In genomic region chr19:34547976-34548375, GRCm38 (mm10) we compare ENCODE assay signal across 9 mouse cellular contexts. TPM values are rescaled to one million over a fixed set of nuclear protein-coding genes. Genes with fewer than 3 reads are reported as not detected.
DNase-seq lines count a peak whose midpoint lies in the region; ATAC-seq and TF ChIP-seq lines count a peak whose summit lies in the region.
"Had no signal": no experiment of that assay in that cellular context is flagged by ENCODE, and none has a peak within 500 bp of the region (broad histone marks: within the 10 kb centered on the region; RNA-seq: fewer than 3 reads in every experiment).

No protein-coding gene starts in this region.

- no peak overlapping the region for H3K4me2 ChIP-seq in midbrain, embryonic 14.5 days (ENCODE audit: low read length)
- H3K4me2 ChIP-seq in midbrain, embryonic 16.5 days (ENCODE audit: low read length): no peak overlapping the region
- no peak overlapping the region for H3K4me2 ChIP-seq in liver, embryonic 13.5 days
- H3K4me2 ChIP-seq: hindbrain, embryonic 15.5 days had no signal

- ATAC-seq in midbrain, embryonic 14.5 days (ENCODE audit: low FRiP score, low TSS enrichment): no peak
- no peak for ATAC-seq in midbrain, embryonic 16.5 days
- ATAC-seq in liver, embryonic 13.5 days (ENCODE audit: low read depth): no peak

- peak; percentile 81 for DNase-seq in midbrain, embryonic 14.5 days
- peak; percentile 67 for DNase-seq in forelimb bud, embryonic 11.5 days (ENCODE audit: low read depth, low spot score)
- DNase-seq in kidney, adult 9 months: peak; percentile 91
- DNase-seq in liver, embryonic 13.5 days: peak; percentile 62
- peak; percentile 80 to 84 for DNase-seq in right cerebral cortex, adult 2 months (ENCODE audit: low spot score in 2 of 2)
- DNase-seq in urinary bladder, postnatal 14 days (ENCODE audit: low spot score): peak; percentile 77

- H3K36me3 ChIP-seq in midbrain, embryonic 14.5 days (ENCODE audit: control insufficient read depth, insufficient read depth, low read length): no peaks in the 10 kb centered on the region
- no peaks in the 10 kb centered on the region for H3K36me3 ChIP-seq in midbrain, embryonic 16.5 days (ENCODE audit: control insufficient read depth, insufficient read depth, low read length)
- H3K36me3 ChIP-seq in liver, embryonic 13.5 days: no peaks in the 10 kb centered on the region
- H3K36me3 ChIP-seq: hindbrain, embryonic 15.5 days had no signal

- 0 out of 2 replicates have a peak, but pooled peaks cover 3% of the 10 kb centered on the region for H3K4me1 ChIP-seq in midbrain, embryonic 14.5 days (ENCODE audit: control insufficient read depth, insufficient read depth, low read length)
- peaks cover 11% of the 10 kb centered on the region for H3K4me1 ChIP-seq in midbrain, embryonic 16.5 days (ENCODE audit: control insufficient read depth, insufficient read depth, low read length)
- H3K4me1 ChIP-seq in bone marrow macrophage, adult 2 months (ENCODE audit: control insufficient read depth, insufficient read depth, low read length): peaks cover 16% of the 10 kb centered on the region
- H3K4me1 ChIP-seq in liver, embryonic 13.5 days (replicated peaks): peaks cover 17% of the 10 kb centered on the region

- no peak overlapping the region for H3K4me3 ChIP-seq in midbrain, embryonic 14.5 days (replicated peaks; ENCODE audit: low read depth, low read length)
- H3K4me3 ChIP-seq in midbrain, embryonic 16.5 days (ENCODE audit: low read depth, low read length): no peak overlapping the region
- H3K4me3 ChIP-seq in bone marrow macrophage, adult 2 months (ENCODE audit: insufficient read depth, low read length): no peak overlapping the region
- no peak overlapping the region for H3K4me3 ChIP-seq in liver, embryonic 13.5 days (replicated peaks)
- H3K4me3 ChIP-seq: hindbrain, embryonic 15.5 days had no signal

- H3K9me3 ChIP-seq in midbrain, embryonic 14.5 days (ENCODE audit: control insufficient read depth, low read length): no peaks in the 10 kb centered on the region
- H3K9me3 ChIP-seq in midbrain, embryonic 16.5 days (replicated peaks; ENCODE audit: control insufficient read depth, low read length, poor library complexity, severe bottlenecking): no peaks in the 10 kb centered on the region
- no peaks in the 10 kb centered on the region for H3K9me3 ChIP-seq in liver, embryonic 13.5 days (replicated peaks)
- H3K9me3 ChIP-seq: hindbrain, embryonic 15.5 days had no signal

- no peak for TF ChIP-seq POLR2A in bone marrow macrophage, adult 2 months (IDR thresholded peaks at IDR 0.05; ENCODE audit: borderline replicate concordance, low read depth, low read length)

- no peak overlapping the region for H3K27ac ChIP-seq in midbrain, embryonic 14.5 days (replicated peaks; ENCODE audit: low read depth, low read length)
- H3K27ac ChIP-seq in midbrain, embryonic 16.5 days (ENCODE audit: low read length): no peak overlapping the region
- H3K27ac ChIP-seq in bone marrow macrophage, adult 2 months (ENCODE audit: insufficient read depth, low read depth, low read length): no peak overlapping the region
- no peak overlapping the region for H3K27ac ChIP-seq in liver, embryonic 13.5 days
- H3K27ac ChIP-seq: hindbrain, embryonic 15.5 days had no signal

- H3K27me3 ChIP-seq in midbrain, embryonic 14.5 days (ENCODE audit: control insufficient read depth, insufficient read depth, low read length): no peaks in the 10 kb centered on the region
- H3K27me3 ChIP-seq in midbrain, embryonic 16.5 days (ENCODE audit: control insufficient read depth, insufficient read depth, low read depth, low read length): no peaks in the 10 kb centered on the region
- 0 out of 2 replicates have a peak, but pooled peaks cover 5% of the 10 kb centered on the region for H3K27me3 ChIP-seq in liver, embryonic 13.5 days
- H3K27me3 ChIP-seq: hindbrain, embryonic 15.5 days had no signal

- H3K9ac ChIP-seq in midbrain, embryonic 14.5 days (replicated peaks; ENCODE audit: low read length): no peak overlapping the region
- no peak overlapping the region for H3K9ac ChIP-seq in midbrain, embryonic 16.5 days (ENCODE audit: low read depth, low read length)
- H3K9ac ChIP-seq in liver, embryonic 13.5 days: no peak overlapping the region
- H3K9ac ChIP-seq: hindbrain, embryonic 15.5 days had no signal

- peak; percentile 83 for TF ChIP-seq CTCF in bone marrow macrophage, adult 2 months (IDR thresholded peaks at IDR 0.05; ENCODE audit: low read depth, low read length)

- 32% methylated on average over 7 of the region's 7 CpGs for WGBS in midbrain, embryonic 14.5 days
- WGBS in midbrain, embryonic 16.5 days: 29% methylated on average over 7 of the region's 7 CpGs
- 16% methylated on average over 7 of the region's 7 CpGs for WGBS in liver, embryonic 13.5 days (ENCODE audit: insufficient replicate concordance)

RNA-seq across cellular contexts. Expression of gene Ifit2, which starts 2.5 kb away (rescaled TPM):
- polyA plus RNA-seq in midbrain, embryonic 14.5 days (2014; fragmentation: Nextera tagmentation; extraction: Ambion mirVana): 3.1 and 7.9 TPM in 2 replicates
- 8.3 and 9.9 TPM in 2 replicates for polyA plus RNA-seq in midbrain, embryonic 16.5 days (2015; fragmentation: Nextera tagmentation; extraction: Ambion mirVana)
- polyA plus RNA-seq in bone marrow macrophage, adult 2 months (2012; ENCODE audit: insufficient read depth, insufficient read length, missing spikeins): 42.7 and 46.3 TPM in 2 replicates
- polyA plus RNA-seq in liver, embryonic 13.5 days (2015; fragmentation: Nextera tagmentation; extraction: Ambion mirVana): 3.0 and 3.8 TPM in 2 replicates

RNA-seq across cellular contexts. Expression of gene Lipa, which starts 20.7 kb away (rescaled TPM):
- 15.2 and 24.8 TPM in 2 replicates for polyA plus RNA-seq in midbrain, embryonic 14.5 days (2014; fragmentation: Nextera tagmentation; extraction: Ambion mirVana)
- 24.9 and 27.2 TPM in 2 replicates for polyA plus RNA-seq in midbrain, embryonic 16.5 days (2015; fragmentation: Nextera tagmentation; extraction: Ambion mirVana)
- polyA plus RNA-seq in bone marrow macrophage, adult 2 months (2012; ENCODE audit: insufficient read depth, insufficient read length, missing spikeins): 991 and 1,052 TPM in 2 replicates
- 34.1 and 45.0 TPM in 2 replicates for polyA plus RNA-seq in liver, embryonic 13.5 days (2015; fragmentation: Nextera tagmentation; extraction: Ambion mirVana)

RNA-seq across cellular contexts. Expression of gene Ifit3, which starts 35.4 kb away (rescaled TPM):
- polyA plus RNA-seq in midbrain, embryonic 14.5 days (2014; fragmentation: Nextera tagmentation; extraction: Ambion mirVana): 0.15 and 8.8 TPM in 2 replicates
- polyA plus RNA-seq in midbrain, embryonic 16.5 days (2015; fragmentation: Nextera tagmentation; extraction: Ambion mirVana): 1.0 and 1.8 TPM in 2 replicates
- polyA plus RNA-seq in bone marrow macrophage, adult 2 months (2012; ENCODE audit: insufficient read depth, insufficient read length, missing spikeins): 129 and 136 TPM in 2 replicates
- 1.7 and 2.0 TPM in 2 replicates for polyA plus RNA-seq in liver, embryonic 13.5 days (2015; fragmentation: Nextera tagmentation; extraction: Ambion mirVana)

RNA-seq across cellular contexts. Expression of gene Ifit1bl1, which starts 53.8 kb away (rescaled TPM):
- polyA plus RNA-seq in midbrain, embryonic 14.5 days (2014; fragmentation: Nextera tagmentation; extraction: Ambion mirVana): 0.98 and 1.3 TPM in 2 replicates
- polyA plus RNA-seq in midbrain, embryonic 16.5 days (2015; fragmentation: Nextera tagmentation; extraction: Ambion mirVana): 1.1 and 2.4 TPM in 2 replicates
- 3.0 and 4.2 TPM in 2 replicates for polyA plus RNA-seq in bone marrow macrophage, adult 2 months (2012; ENCODE audit: insufficient read depth, insufficient read length, missing spikeins)
- polyA plus RNA-seq in liver, embryonic 13.5 days (2015; fragmentation: Nextera tagmentation; extraction: Ambion mirVana): 0.17 and 0.19 TPM in 2 replicates

RNA-seq across cellular contexts. Expression of gene Ifit3b, which starts 59.8 kb away (rescaled TPM):
- 1.2 TPM in 1 of 2 replicates, not detected in the other for polyA plus RNA-seq in midbrain, embryonic 14.5 days (2014; fragmentation: Nextera tagmentation; extraction: Ambion mirVana)
- polyA plus RNA-seq in midbrain, embryonic 16.5 days (2015; fragmentation: Nextera tagmentation; extraction: Ambion mirVana): 0.14 and 0.20 TPM in 2 replicates
- 21.1 and 25.0 TPM in 2 replicates for polyA plus RNA-seq in bone marrow macrophage, adult 2 months (2012; ENCODE audit: insufficient read depth, insufficient read length, missing spikeins)
- polyA plus RNA-seq in liver, embryonic 13.5 days (2015; fragmentation: Nextera tagmentation; extraction: Ambion mirVana): 0.38 and 0.58 TPM in 2 replicates

Comparison
In these comparisons a context has a peak if more than half of its experiments do, and no peak if none do; other contexts are left out.
1. RNA of gene Lipa, which starts 20.7 kb away (polyA plus RNA-seq): 991 to 1,052 TPM in bone marrow macrophage, adult 2 months; 34.1 to 45.0 TPM in liver, embryonic 13.5 days, 24.9 to 27.2 TPM in midbrain, embryonic 16.5 days and 15.2 to 24.8 TPM in midbrain, embryonic 14.5 days; every median in the first group is over 10 times any median in the second.
2. RNA of gene Ifit3, which starts 35.4 kb away (polyA plus RNA-seq): 129 to 136 TPM in bone marrow macrophage, adult 2 months; 0.15 to 8.8 TPM in midbrain, embryonic 14.5 days, 1.0 to 1.8 TPM in midbrain, embryonic 16.5 days and 1.7 to 2.0 TPM in liver, embryonic 13.5 days; every median in the first group is over 10 times any median in the second.
3. Peak in every context shown above with its lines, with median percentiles within 50 percentile points of each other: DNase-seq.